Mouse (Mus musculus) erythroid progenitor cell, adult 5-6 weeks (primary cell): ENCODE measurements around the gene Obsl1. TPM values are rescaled to one million over a fixed set of nuclear protein-coding genes. Genes with fewer than 3 reads are reported as not detected.

Experiments
- ATAC-seq: replicated peaks from 2 replicates; pipeline ENCODE4 v1.8.0; 2016; ENCODE audit warnings: moderate number of reproducible peaks, mild to moderate bottlenecking, moderate TSS enrichment, inconsistent platforms; ENCODE audit not compliant: poor library complexity, low FRiP score, severe bottlenecking
- total RNA-seq, 2 experiments: library from RNA; stranded (forward) in 1 of 2; stranded (reverse) in 1 of 2; fragments of 150-400 nt in 1 of 2; fragments of 186-747, 209-891 nt in 1 of 2; gene quantifications; 2 replicates each; pipeline versions ENCODE4 v1.2.3 to v1.2.4; 2015 to 2017; ENCODE audit warnings: low replicate concordance in 2 of 2

Gene Obsl1
- total RNA-seq, 2 experiments from 2014 or later = not detected

DNA sequence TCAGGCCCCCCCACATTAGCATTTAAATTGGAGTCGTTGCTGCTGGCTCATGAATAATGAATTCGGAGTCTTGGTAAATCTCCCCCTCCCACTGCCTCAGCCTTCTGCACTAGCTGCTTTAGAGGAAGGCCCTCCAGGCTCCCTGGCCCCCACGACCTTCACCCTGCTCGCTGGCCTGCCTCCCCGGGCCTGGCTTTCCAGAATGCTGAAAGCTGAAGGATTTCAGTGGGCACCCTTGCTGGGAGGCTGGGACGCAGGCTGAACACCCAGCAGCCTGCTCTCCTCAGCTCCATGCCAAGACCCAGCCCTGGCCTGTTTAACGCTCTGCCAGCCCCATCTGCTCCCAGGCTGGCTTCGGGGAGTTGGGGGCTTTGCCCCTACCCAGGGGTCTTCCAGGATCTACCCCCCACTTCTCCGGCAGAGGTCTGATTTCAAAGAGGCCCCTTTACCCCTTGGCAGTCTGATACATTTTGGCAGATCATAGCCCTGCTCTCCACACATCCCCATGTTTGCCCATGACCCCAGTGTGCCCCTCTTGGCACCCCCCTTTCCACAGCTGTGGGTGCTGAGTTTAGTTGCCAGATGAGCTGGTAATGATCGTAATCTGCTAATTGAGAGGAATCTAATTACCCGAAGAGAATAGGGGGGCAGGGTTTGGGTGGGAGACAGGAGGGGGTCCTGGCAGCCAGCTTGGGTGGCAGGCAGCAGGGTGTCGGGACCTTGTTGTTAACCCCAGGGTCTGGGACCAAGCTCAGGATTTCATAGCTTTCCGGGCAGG is 62.8 kb downstream of the Obsl1 start:
- ATAC-seq = no peak

GRCm38 (mm10) chr1:75442811-75443210 is 63.4 kb downstream of the Obsl1 start:
- no peak for ATAC-seq

DNA sequence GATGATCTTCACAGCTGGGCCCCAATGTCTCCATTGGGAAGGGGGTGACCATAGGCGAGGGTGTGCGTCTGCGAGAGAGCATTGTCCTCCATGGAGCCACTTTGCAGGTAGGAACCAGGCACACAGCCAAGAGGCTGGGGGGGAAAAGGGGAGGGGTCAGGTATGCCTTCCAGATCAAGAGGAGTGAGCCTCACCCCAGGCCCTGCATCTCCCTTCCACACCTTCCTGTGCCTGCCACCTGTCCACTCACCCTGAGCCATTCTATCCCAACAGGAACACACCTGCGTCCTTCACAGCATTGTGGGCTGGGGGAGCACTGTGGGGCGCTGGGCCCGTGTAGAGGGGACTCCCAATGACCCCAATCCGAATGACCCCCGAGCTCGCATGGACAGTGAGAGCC is 64.1 kb downstream of the Obsl1 start:
- no peak for ATAC-seq

GRCm38 (mm10) chr1:75441471-75441996 is 64.7 kb downstream of the Obsl1 start:
- ATAC-seq = no peak

GRCm38 (mm10) chr1:75440661-75441060 is 65.6 kb downstream of the Obsl1 start:
- no peak for ATAC-seq

DNA sequence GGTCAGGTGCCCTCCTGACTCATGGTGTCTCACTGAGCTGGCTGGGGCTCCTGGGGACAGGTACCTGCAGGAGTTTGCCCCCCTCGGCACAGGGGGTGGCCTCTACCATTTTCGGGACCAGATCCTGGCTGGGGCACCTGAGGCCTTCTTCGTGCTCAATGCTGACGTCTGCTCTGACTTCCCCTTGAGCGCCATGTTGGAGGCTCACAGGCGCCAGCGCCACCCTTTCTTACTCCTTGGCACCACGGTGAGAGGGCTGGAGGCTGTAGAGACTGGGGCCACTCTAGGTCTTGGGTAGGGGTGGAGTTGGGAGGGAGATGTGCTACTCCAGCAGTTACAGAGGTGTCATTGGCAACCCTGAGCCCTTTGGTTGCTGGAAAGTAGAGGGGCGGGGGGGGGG is 67.5 kb downstream of the Obsl1 start:
- ATAC-seq = no peak

DNA sequence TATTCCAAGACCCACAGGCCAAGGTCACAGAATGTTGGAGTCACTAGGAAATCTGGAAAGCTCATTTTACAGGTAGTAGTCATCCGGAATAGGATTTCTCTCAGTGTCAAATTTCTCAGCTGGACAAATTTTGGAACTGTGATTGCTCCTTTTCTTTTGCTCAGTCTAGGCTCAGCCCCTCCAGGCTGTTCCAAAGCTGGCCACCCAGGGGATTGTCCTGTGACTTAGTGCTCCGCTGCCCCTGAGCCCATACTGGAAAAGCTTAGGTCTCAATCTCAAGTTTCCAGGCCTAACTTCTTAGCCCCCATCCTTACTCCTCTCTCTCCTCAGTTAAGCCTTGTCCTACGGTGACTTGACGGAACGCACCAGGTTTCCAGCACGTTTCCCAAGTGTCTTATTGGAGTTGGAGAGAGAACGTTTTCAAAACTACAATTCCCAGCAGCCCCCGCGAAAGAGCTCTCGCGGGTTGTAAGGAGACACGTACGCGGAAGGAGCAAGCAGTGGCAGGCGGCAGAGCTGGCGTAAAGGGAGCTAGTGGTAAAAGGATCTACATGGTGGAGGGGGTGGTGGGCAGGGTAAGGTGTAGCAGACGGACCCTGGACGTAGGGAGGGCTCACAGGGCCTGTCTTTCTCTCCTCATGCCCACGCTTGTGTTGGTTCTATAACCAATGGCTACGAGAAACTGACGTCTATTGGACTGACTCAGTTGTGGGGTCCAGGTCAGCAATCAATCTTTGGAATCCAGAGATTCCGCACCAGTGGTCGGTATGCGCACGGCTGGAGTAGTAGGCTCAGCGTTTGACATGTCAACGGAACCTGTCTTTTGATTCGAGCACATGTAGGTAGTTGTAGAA is 70.5 kb downstream of the Obsl1 start, which contains the start of gene Gmppa:
TSS of gene Gmppa (plus strand) at position 456 of the 854 bp plus-strand sequence.
- no peak; the same call in 1 of the 2 replicates for ATAC-seq

Other genes starting within 250 kb of the Obsl1 start
- not detected in 2 replicates for gene Ptprn, start 241.9 kb downstream of the Obsl1 start, total RNA-seq (2015; ENCODE audit: low replicate concordance)
- not detected in 2 replicates for gene Ptprn, start 241.9 kb downstream of the Obsl1 start, total RNA-seq (2017; ENCODE audit: low replicate concordance)
- not detected in 2 replicates for gene Resp18, start 228.0 kb downstream of the Obsl1 start, total RNA-seq (2015; ENCODE audit: low replicate concordance)
- gene Resp18, start 228.0 kb downstream of the Obsl1 start, total RNA-seq (2017; ENCODE audit: low replicate concordance) = not detected in 2 replicates
- gene Dnpep, start 188.5 kb downstream of the Obsl1 start, total RNA-seq (2015; ENCODE audit: low replicate concordance) = 7.5 and 7.6 TPM in 2 replicates
- 1.7 and 6.5 TPM in 2 replicates for gene Dnpep, start 188.5 kb downstream of the Obsl1 start, total RNA-seq (2017; ENCODE audit: low replicate concordance)
- gene Des, start 146.1 kb downstream of the Obsl1 start, total RNA-seq (2015; ENCODE audit: low replicate concordance) = not detected in 2 replicates
- not detected in 2 replicates for gene Des, start 146.1 kb downstream of the Obsl1 start, total RNA-seq (2017; ENCODE audit: low replicate concordance)
- not detected in 2 replicates for gene Speg, start 131.2 kb downstream of the Obsl1 start, total RNA-seq (2015; ENCODE audit: low replicate concordance)
- 0.13 TPM in 1 of 2 replicates, not detected in the other for gene Speg, start 131.2 kb downstream of the Obsl1 start, total RNA-seq (2017; ENCODE audit: low replicate concordance)
- gene Gmppa, start 70.5 kb downstream of the Obsl1 start, total RNA-seq (2015; ENCODE audit: low replicate concordance) = 17.6 and 23.1 TPM in 2 replicates
- 3.6 and 10.8 TPM in 2 replicates for gene Gmppa, start 70.5 kb downstream of the Obsl1 start, total RNA-seq (2017; ENCODE audit: low replicate concordance)
- not detected in 2 replicates for gene Asic4, start 56.0 kb downstream of the Obsl1 start, total RNA-seq (2015; ENCODE audit: low replicate concordance)
- gene Asic4, start 56.0 kb downstream of the Obsl1 start, total RNA-seq (2017; ENCODE audit: low replicate concordance) = not detected in 2 replicates
- not detected in 2 replicates for gene Chpf, start 27.1 kb downstream of the Obsl1 start, total RNA-seq (2015; ENCODE audit: low replicate concordance)
- 0.77 TPM in 1 of 2 replicates, not detected in the other for gene Chpf, start 27.1 kb downstream of the Obsl1 start, total RNA-seq (2017; ENCODE audit: low replicate concordance)
- not detected in 2 replicates for gene Tmem198, start 26.9 kb downstream of the Obsl1 start, total RNA-seq (2015; ENCODE audit: low replicate concordance)
- not detected in 2 replicates for gene Tmem198, start 26.9 kb downstream of the Obsl1 start, total RNA-seq (2017; ENCODE audit: low replicate concordance)
- not detected in 2 replicates for gene Inha, start 625 bp upstream of the Obsl1 start, total RNA-seq (2015; ENCODE audit: low replicate concordance)
- not detected in 2 replicates for gene Inha, start 625 bp upstream of the Obsl1 start, total RNA-seq (2017; ENCODE audit: low replicate concordance)
- 2.5 and 6.5 TPM in 2 replicates for gene Stk11ip, start 15.1 kb upstream of the Obsl1 start, total RNA-seq (2015; ENCODE audit: low replicate concordance)
- 9.5 and 15.4 TPM in 2 replicates for gene Stk11ip, start 15.1 kb upstream of the Obsl1 start, total RNA-seq (2017; ENCODE audit: low replicate concordance)
- 0.36 TPM in 1 of 2 replicates, not detected in the other for gene Slc4a3, start 39.8 kb upstream of the Obsl1 start, total RNA-seq (2015; ENCODE audit: low replicate concordance)
- 0.13 TPM in 1 of 2 replicates, not detected in the other for gene Slc4a3, start 39.8 kb upstream of the Obsl1 start, total RNA-seq (2017; ENCODE audit: low replicate concordance)